Mouse (Mus musculus): ENCODE results near the gene Selenop. TPM values are rescaled to one million over a fixed set of nuclear protein-coding genes. Genes with fewer than 3 reads are reported as not detected.

The Selenop gene
- polyA plus RNA-seq, 1 experiment = 34.5 TPM

GRCm38 (mm10) chr15:3269996-3270645, 1.8 kb downstream of the Selenop start:
- Histone ChIP-seq H3K9me3 (no peaks in the 10 kb centered on the region), H3K4me3 (replicated peaks) (peak overlapping the region; percentile 90), H3K27me3 (replicated peaks) (no peaks in the 10 kb centered on the region), H3K36me3 (replicated peaks; ENCODE audit: low read length) (no peaks in the 10 kb centered on the region), H3K4me1 (peaks cover 8% of the 10 kb centered on the region; the same call in 1 of the 2 replicates)
- TF ChIP-seq GATA1 (IDR thresholded peaks at IDR 0.05; ENCODE audit: borderline replicate concordance, low read length) (no peak), FLI1 (IDR thresholded peaks at IDR 0.05; ENCODE audit: low read length) (no peak)

DNA sequence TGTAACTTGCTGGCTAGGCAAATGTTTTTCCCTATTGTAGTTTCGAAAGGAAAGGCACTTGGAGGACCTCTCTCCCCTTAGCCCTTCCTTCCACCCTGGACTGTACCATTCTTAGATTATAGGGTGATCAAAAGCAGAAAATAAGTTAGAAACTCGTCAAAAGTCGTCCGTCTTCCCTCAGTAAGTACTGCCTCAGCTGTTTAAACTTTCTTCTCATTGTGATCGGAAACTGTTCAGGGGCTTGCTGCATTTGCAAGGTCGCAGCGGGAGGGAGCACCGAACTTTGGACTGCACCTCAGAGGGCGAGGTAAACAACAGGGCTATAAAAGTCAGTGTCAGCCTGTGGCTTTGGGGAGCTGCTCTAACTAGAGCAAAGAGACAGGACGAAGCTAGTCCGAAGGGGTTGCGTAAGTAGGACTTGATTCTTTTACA, 2.3 kb downstream of the Selenop start:
- H3K4me3 ChIP-seq (replicated peaks) = peak overlapping the region; percentile 90
- peaks cover 8% of the 10 kb centered on the region; the same call in 1 of the 2 replicates for H3K4me1 ChIP-seq
- no peaks in the 10 kb centered on the region for H3K9me3 ChIP-seq
- no peaks in the 10 kb centered on the region for H3K27me3 ChIP-seq (replicated peaks)
- TF ChIP-seq FLI1 (IDR thresholded peaks at IDR 0.05; ENCODE audit: low read length) (no peak), GATA1 (IDR thresholded peaks at IDR 0.05; ENCODE audit: borderline replicate concordance, low read length) (no peak)
- peaks cover 2% of the 10 kb centered on the region for H3K36me3 ChIP-seq (replicated peaks; ENCODE audit: low read length)

- Histone ChIP-seq H3K27me3 (replicated peaks) (no peaks in the 10 kb centered on the region), H3K4me3 (replicated peaks) (peak overlapping the region; percentile 90), H3K4me1 (peaks cover 8% of the 10 kb centered on the region; the same call in 1 of the 2 replicates), H3K36me3 (replicated peaks; ENCODE audit: low read length) (peaks cover 4% of the 10 kb centered on the region), H3K9me3 (no peaks in the 10 kb centered on the region)
- TF ChIP-seq FLI1 (IDR thresholded peaks at IDR 0.05; ENCODE audit: low read length) = no peak
- TF ChIP-seq GATA1 (IDR thresholded peaks at IDR 0.05; ENCODE audit: borderline replicate concordance, low read length) = no peak
These were observed 2.9 kb downstream of the Selenop start for GRCm38 (mm10) chr15:3271216-3271615.

GRCm38 (mm10) chr15:3273191-3273590, 4.8 kb downstream of the Selenop start:
- H3K36me3 ChIP-seq (replicated peaks; ENCODE audit: low read length) = peaks cover 6% of the 10 kb centered on the region
- no peak for TF ChIP-seq GATA1 (IDR thresholded peaks at IDR 0.05; ENCODE audit: borderline replicate concordance, low read length)
- TF ChIP-seq FLI1 (IDR thresholded peaks at IDR 0.05; ENCODE audit: low read length) = no peak
- no peaks in the 10 kb centered on the region for H3K27me3 ChIP-seq (replicated peaks)
- peaks cover 8% of the 10 kb centered on the region; the same call in 1 of the 2 replicates for H3K4me1 ChIP-seq
- H3K9me3 ChIP-seq = no peaks in the 10 kb centered on the region
- H3K4me3 ChIP-seq (replicated peaks) = peak overlapping the region; percentile 42

DNA sequence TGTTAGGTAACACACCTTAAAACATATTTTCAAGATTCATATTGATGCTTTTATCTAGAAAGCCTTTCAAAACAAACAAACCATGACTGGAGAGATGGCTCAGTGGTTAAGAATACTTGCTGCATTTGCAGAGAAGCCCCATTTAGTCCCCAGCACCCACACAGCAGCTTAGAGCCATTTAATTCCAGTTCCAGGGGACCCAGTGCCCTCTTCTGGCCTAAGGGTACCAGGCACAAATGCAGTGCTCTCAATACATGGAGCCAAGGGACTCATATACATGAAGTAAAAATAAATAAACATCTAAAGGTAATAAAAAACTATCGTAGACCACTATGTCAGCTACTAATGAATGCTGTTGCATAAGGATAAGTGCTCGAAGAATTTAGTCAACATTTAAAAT, 9.0 kb downstream of the Selenop start:
- H3K9me3 ChIP-seq = no peaks in the 10 kb centered on the region
- no peak overlapping the region for H3K4me3 ChIP-seq (replicated peaks)
- no peaks in the 10 kb centered on the region for H3K4me1 ChIP-seq
- TF ChIP-seq GATA1 (IDR thresholded peaks at IDR 0.05; ENCODE audit: borderline replicate concordance, low read length) (no peak), FLI1 (IDR thresholded peaks at IDR 0.05; ENCODE audit: low read length) (no peak)
- H3K36me3 ChIP-seq (replicated peaks; ENCODE audit: low read length) = peaks cover 11% of the 10 kb centered on the region
- H3K27me3 ChIP-seq (replicated peaks) = no peaks in the 10 kb centered on the region

- TF ChIP-seq GATA1 (IDR thresholded peaks at IDR 0.05; ENCODE audit: borderline replicate concordance, low read length) = no peak
- no peak for TF ChIP-seq FLI1 (IDR thresholded peaks at IDR 0.05; ENCODE audit: low read length)
- Histone ChIP-seq H3K27me3 (replicated peaks) (no peaks in the 10 kb centered on the region), H3K9me3 (no peaks in the 10 kb centered on the region), H3K36me3 (replicated peaks; ENCODE audit: low read length) (peaks cover 11% of the 10 kb centered on the region), H3K4me3 (replicated peaks) (no peak overlapping the region), H3K4me1 (no peaks in the 10 kb centered on the region)
These were observed 10.9 kb downstream of the Selenop start for GRCm38 (mm10) chr15:3279242-3279641.

- Histone ChIP-seq H3K36me3 (replicated peaks; ENCODE audit: low read length) (peaks cover 7% of the 10 kb centered on the region), H3K9me3 (no peaks in the 10 kb centered on the region), H3K27me3 (replicated peaks) (no peaks in the 10 kb centered on the region), H3K4me1 (no peaks in the 10 kb centered on the region), H3K4me3 (replicated peaks) (no peak overlapping the region)
- no peak for TF ChIP-seq GATA1 (IDR thresholded peaks at IDR 0.05; ENCODE audit: borderline replicate concordance, low read length)
- no peak for TF ChIP-seq FLI1 (IDR thresholded peaks at IDR 0.05; ENCODE audit: low read length)
These were observed 12.9 kb downstream of the Selenop start for GRCm38 (mm10) chr15:3281216-3281615.

GRCm38 (mm10) chr15:3281737-3282136, 13.4 kb downstream of the Selenop start:
- H3K4me1 ChIP-seq = no peaks in the 10 kb centered on the region
- no peak overlapping the region for H3K4me3 ChIP-seq (replicated peaks)
- TF ChIP-seq FLI1 (IDR thresholded peaks at IDR 0.05; ENCODE audit: low read length) (no peak), GATA1 (IDR thresholded peaks at IDR 0.05; ENCODE audit: borderline replicate concordance, low read length) (no peak)
- H3K9me3 ChIP-seq = no peaks in the 10 kb centered on the region
- no peaks in the 10 kb centered on the region for H3K27me3 ChIP-seq (replicated peaks)
- H3K36me3 ChIP-seq (replicated peaks; ENCODE audit: low read length) = peaks cover 7% of the 10 kb centered on the region

GRCm38 (mm10) chr15:3286032-3286431, 17.7 kb downstream of the Selenop start:
- TF ChIP-seq FLI1 (IDR thresholded peaks at IDR 0.05; ENCODE audit: low read length) = no peak
- TF ChIP-seq GATA1 (IDR thresholded peaks at IDR 0.05; ENCODE audit: borderline replicate concordance, low read length) = no peak
- H3K4me1 ChIP-seq = no peaks in the 10 kb centered on the region
- no peaks in the 10 kb centered on the region for H3K36me3 ChIP-seq (replicated peaks; ENCODE audit: low read length)
- H3K9me3 ChIP-seq = no peaks in the 10 kb centered on the region
- no peaks in the 10 kb centered on the region for H3K27me3 ChIP-seq (replicated peaks)
- no peak overlapping the region for H3K4me3 ChIP-seq (replicated peaks)

DNA sequence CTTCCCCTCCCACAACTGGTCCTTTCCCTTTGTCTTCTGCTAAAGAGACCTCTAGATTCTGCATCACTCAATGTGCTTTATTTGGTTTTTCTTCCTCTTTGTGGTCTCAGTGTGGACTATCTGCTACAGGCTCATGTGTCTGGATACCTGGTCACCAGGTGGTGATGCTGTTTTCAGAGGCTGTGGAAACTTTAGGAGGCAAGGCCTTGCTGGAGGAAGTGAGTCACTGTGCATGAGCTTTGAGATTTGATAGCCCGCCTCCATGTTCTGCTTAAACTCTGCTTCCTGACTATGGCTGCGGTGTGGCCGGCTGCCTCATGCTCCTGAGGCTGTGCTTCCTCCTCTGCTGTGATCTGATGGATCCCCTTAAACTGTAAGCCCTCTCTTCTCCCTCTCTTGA, 22.1 kb downstream of the Selenop start:
- no peaks in the 10 kb centered on the region for H3K36me3 ChIP-seq (replicated peaks; ENCODE audit: low read length)
- no peaks in the 10 kb centered on the region for H3K9me3 ChIP-seq
- H3K4me3 ChIP-seq (replicated peaks) = no peak overlapping the region
- TF ChIP-seq FLI1 (IDR thresholded peaks at IDR 0.05; ENCODE audit: low read length) (no peak), GATA1 (IDR thresholded peaks at IDR 0.05; ENCODE audit: borderline replicate concordance, low read length) (no peak)
- no peaks in the 10 kb centered on the region for H3K4me1 ChIP-seq
- no peaks in the 10 kb centered on the region for H3K27me3 ChIP-seq (replicated peaks)
